Mouse (Mus musculus) large intestine, adult 2 months (tissue): ENCODE results near the gene Itga6. TPM values are rescaled to one million over a fixed set of nuclear protein-coding genes. Genes with fewer than 3 reads are reported as not detected.

Experiments used
- polyA plus RNA-seq: library from polyadenylated mRNA; depleted of rRNA; stranded (reverse); fragments of >200 nt; gene quantifications from 2 replicates; pipeline ENCODE4 v1.2.3, GENCODE M21; 2012; rRNA removed

The Itga6 gene
- polyA plus RNA-seq, 1 experiment = 58.6 TPM

Other genes with a start within 250 kb of the Itga6 start
- gene Dlx1, start 217.5 kb upstream of the Itga6 start, polyA plus RNA-seq = 0.25 and 0.36 TPM in 2 replicates
- gene Dlx2, start 198.9 kb upstream of the Itga6 start, polyA plus RNA-seq = 0.08 and 0.17 TPM in 2 replicates
- gene Pdk1, start 127.6 kb downstream of the Itga6 start, polyA plus RNA-seq = 8.8 and 10.5 TPM in 2 replicates
- gene Rapgef4, start 235.6 kb downstream of the Itga6 start, polyA plus RNA-seq = 1.3 and 2.5 TPM in 2 replicates